Mouse (Mus musculus) thymus, postnatal 4 days (tissue): Measurements from ENCODE around the gene Tmem9.

ENCODE experiments used
- DNase-seq: peaks from one replicate; pipeline ENCODE4 v3.0.0; 2021

Gene Tmem9

DNA sequence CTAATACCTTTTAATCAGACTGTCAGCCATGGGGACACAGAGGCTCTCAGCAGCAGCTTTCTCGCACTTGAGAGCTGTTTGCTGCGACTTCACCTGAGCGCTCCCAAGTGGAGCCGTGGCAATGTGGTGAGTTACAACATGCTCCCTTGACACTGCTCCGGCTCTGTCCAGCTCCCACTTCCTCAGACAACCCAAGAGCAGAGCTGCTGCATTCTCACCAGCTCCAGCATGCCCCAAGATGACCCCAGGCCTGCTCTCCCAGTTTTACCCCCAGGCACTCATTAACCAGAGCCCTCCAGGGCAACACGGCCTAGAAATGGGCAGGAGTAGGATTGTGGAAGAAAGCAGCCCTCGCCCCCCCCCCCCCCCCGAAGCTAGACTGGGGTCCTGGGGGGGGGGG lies 23.7 kb downstream of the Tmem9 start:
- DNase-seq: no peak

DNA sequence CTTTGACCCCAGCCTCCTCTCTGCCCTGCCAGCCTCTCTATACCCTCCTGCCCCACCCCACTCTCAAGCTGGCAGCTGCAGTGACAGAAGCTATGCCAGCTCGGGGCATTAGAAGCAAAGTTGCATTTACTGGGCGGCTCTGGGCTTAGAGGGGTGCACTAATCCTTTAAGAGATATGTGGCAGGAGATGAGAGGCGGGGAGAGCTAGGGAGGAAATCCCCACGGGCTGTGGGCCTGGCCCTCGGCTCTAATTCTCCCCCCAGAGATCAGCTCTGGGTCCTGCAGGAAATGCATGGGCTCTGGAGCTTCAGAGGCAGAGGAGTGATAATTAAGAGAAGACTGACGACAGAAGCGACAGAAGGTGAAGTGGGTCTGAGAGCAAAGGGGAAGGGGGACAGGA lies 25.0 kb downstream of the Tmem9 start:
- DNase-seq: no peak

DNA sequence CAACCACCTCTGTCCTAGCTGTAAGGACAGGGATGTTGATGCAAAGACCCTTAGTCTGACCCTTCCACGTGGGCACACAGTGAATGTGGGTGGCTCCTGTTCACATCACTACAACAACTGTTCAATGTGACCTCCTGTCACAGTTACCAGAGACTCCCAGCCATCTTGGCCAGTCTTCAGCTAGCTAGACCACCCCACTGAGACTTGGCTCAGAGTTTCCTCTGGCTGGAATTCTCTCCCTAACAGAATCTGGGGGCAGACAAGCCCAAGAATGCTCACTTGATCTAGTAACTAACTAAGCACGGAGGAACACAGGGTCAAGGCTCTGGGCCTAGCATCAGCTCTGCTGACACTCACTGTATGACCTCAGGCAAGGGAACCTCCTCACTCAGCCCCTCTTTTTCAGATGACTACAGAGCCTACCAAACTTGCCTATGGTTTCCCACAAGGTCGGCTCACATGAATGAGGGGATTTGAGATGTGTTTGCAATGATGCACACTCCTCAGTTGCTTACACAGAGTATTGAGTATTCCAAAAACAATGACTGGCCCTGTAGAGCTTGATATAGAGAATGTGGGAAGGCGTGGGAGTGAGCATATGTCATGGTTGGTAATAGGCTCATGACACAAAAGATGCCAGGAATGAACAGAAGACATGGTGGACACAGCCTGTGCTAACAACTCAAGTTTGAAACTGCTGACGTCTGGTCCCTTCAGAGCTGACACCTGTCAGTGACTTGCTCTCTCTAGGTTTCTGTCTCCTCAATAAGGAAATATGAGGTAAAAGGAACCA lies 31.0 kb downstream of the Tmem9 start:
- DNase-seq: no peak

DNA sequence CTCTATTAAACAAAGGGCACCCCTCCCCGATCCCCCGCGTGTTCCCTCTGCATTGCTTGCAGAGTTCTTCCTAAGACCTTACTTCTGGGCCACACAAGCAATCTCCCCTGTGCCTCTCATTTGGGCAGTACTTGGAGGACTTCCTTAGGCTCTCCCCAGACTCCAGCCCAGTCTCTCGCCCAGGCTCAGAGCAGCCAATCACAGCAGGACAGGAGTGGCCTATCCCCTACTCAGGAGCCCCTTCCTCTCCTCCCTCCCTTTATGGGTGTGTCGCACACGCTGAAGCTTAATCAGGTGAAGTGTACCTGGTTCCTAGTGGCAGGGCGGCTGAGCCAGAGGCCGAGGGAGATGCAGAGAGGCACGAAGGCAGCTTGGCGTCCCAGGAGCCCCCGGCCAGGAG lies 32.5 kb downstream of the Tmem9 start:
- no peak for DNase-seq

DNA sequence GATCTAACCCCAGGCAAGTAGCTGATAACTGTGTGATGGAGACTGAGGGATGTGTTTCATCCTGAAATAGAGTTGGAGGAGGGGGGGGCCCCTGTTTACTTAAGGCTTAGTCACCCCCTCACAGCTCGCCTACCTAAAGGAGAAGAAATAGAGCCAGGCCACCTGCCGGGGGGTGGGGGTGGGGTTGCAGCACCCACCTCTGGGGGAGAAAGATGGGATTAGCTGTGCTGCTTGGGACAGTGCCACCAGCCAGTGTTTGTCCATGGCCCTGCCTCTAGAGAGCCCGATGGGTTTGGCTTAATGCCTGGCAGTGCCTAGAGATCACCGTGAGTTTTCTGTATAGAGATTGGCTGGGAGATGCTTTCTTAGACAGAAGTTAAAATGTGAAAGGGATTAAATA lies 32.9 kb downstream of the Tmem9 start:
- DNase-seq: no peak

DNA sequence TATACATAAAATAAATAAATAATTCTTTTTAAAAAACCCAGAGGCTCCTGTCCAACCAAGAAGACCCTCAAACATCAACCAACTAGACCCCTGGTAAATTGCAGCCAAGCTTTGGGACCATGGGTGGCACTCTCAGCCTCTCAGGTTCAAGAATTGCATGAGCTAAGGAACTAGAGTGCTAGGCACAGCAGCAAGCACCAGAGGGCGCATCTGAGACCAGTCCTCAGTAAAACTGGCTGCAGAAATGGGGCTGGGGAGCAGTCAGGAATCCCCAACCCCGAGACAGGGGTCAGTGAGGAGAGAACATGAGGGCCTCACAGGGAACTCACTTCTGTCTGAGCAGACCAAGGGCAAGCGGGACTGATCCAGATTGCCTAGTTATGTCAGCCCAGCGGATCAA lies 37.8 kb downstream of the Tmem9 start:
- peak; percentile 87 for DNase-seq

DNA sequence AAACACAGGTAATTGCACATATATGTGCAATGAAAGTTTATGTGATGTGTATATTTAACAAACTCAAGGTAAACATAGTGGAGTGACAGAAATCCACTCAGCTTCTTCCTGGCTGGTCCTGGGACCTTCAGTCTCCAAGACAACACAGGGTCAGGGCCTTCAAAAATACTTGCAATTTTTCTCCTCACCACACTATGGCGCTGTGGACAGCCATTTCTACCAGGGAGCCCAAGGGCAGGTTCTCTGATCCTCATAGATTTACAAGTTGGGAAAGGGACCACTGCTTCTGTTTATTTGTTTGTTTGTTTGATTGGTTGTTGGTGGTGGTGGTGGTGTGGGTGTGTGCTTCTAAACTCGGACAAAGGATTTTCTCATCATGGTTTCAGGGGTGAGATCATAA lies 39.5 kb downstream of the Tmem9 start:
- DNase-seq: peak; percentile 45

DNA sequence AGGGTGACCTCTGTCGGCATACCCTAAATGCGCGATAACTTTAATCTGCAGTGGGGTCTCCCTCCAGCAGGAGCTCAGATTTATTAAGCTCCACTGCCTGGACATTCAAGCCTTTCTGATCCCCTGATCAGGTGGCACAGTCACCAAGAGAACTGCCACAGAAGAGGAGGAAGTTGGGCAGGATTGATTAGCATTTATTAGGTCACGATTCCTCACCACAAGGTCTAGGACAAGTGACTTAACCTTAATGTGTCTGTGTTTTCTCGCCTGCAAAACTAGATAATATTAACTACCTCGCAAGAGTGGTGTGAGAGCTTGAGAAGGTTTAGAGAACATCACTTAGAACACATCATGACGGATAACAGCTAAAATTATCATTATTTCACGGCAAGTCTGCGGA lies 39.9 kb downstream of the Tmem9 start:
- no peak for DNase-seq

DNA sequence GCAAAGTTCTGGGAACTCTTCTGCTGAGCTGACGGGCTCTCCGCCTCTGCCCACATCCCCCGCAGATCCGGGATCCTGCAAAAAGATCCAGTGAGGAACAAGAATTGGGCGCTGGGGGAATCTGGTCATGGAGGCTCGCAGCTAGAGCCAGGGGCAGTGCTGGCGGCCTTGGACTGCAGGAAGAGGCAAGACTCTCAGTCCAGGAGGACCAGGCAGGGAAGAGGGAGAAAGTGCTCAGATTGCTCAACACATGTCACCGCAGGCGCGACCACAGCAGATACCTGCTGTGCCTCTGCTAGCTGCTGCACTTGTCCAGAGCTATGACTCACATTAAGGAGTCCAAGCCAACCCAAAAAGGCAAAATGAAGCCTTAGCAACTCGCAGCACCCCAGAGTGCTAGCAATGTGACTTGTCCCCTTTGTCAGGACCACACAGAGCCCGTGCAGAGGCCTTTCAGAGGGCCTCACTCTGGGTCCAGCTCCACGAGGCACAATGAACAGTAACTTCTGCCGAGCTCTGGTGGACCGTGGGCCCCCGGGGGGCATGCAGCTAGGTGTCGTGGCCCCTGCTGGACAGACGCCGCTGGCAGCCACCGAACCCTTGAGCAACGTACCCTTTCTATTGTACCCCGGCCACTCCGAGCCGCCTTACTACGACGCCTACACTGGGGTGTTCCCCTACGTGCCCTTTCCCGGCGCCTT lies 42.5 kb downstream of the Tmem9 start, which contains the start of gene Ascl5:
TSS of gene Ascl5 (plus strand) at position 493 of the 701 bp plus-strand sequence.
- no peak for DNase-seq

DNA sequence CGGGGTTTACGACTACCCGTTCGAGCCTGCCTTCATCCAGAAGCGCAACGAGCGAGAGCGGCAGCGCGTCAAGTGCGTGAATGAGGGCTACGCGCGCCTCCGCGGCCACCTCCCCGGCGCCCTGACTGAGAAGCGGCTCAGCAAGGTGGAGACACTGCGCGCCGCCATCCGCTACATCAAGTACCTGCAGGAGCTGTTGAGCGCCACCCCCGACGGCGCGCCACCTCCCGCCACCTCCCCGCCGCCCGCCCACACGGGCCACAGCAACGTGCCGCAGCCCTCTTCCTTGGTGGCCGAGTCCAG lies 43.0 kb downstream of the Tmem9 start:
- peak; percentile 69 for DNase-seq

DNA sequence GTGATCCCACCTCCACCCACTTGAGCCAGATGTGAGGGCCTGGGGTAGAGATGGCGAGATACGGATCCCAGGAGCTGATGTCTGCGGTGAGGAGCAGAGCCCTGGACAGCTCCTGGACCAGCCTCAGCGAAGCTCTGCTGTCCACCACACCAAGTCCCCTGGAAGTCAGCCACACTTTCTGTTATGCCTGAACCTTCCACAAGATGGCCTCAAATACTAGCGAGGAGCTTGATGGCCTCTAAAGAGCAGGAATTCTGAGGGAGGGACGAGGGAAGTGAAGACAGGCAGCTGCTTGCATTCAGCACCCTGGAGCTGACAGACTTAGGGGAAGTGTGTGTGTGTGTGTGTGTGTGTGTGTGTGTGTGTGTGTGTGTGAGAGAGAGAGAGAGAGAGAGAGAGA lies 43.5 kb downstream of the Tmem9 start:
- peak; percentile 40 for DNase-seq

DNA sequence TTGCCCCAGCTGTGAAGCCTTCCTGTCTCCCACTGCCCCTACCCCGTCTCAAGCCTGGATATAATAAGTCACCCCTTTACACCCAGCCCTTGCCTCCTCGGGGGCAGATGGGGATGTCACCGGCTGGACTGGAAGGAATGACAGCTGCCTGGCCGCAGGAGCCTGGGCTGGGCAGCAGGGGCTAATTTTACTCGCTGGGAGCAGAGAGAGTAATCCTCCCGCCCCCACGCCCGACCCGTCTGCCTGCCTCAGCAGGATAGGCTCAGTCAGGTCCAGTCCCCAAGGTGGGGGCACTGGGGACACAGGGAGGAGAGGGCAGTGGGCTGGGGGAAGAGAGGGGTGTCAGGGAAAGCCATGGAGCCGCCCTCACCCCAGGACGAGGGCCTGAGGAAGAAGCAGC lies 44.6 kb downstream of the Tmem9 start, which contains the start of gene Cacna1s:
TSS of gene Cacna1s (plus strand) at position 204 of the 400 bp plus-strand sequence.
- no peak for DNase-seq

DNA sequence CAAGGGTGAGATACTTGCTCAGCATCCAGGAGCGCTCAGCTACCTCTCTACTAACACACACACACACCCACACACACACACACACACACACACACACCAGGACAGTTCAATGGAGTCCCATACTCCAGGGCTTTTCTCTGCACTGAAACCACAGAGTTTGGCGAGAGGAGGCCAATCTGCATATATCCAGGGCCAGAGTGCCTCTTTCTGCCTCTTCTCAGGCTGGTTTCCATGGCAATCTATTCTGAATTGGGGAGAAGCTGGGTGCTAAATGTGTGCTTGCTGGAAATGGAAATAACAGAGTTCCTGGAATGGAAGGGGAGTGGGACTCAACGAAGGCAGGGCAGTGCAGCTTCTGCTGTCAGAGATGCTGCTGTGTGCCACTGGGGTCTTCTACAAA lies 47.8 kb downstream of the Tmem9 start:
- DNase-seq: no peak

DNA sequence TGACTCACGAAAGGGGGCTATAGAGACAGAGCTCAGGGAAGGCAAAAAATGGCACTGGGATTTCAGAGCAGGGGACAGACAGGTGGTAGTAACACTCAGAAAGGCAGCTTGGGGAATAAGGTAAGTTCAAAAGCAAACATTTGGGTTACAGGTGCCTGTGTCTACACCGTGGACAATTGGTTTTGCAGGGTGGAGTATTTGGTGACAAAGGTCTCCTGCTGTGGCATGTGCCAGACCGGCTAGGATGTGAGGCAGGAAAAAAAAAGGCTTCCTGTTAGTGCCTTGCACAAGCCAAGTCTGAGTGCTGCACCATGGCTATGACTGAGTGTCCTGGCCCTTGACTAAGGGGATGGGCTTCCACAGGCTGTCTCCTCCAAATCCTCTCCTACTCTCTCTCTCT lies 50.6 kb downstream of the Tmem9 start:
- DNase-seq: no peak

DNA sequence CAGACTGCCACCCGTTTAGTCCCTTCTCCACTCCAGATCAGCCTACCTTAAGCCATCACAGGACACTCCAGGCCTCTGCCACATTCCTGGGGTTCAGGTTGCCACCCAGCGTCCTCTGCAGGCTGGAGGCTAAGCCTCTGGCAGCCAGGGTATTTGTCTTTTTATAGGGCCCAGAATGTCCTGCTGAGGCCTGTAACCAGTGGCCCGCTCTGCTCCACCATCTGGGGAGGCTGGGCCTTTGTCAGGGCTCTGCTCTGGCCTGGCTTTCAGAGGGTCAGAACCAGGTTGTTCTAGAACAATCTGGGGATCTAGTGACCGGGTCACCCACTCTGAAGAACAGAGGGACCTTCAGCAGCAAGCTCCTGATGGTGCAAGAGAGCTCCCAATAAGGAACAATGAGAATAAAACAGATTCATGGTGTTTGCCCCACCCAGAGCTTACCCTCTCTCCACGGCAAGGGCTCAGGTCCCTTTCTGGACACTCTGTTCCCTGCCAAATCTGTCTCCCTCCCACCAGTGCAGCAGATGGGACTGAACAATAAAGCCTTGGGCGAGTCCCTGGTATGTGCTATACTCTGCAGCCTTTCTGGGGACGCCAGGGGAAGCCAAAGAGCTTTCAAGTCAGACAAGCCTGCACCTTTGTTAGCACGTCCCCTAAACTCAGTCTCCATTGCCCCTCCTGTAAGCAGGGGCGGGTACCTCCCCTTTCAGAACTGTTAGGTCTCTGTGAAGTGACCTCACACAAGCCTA lies 53.3 kb downstream of the Tmem9 start:
- peak; percentile 85 for DNase-seq

DNA sequence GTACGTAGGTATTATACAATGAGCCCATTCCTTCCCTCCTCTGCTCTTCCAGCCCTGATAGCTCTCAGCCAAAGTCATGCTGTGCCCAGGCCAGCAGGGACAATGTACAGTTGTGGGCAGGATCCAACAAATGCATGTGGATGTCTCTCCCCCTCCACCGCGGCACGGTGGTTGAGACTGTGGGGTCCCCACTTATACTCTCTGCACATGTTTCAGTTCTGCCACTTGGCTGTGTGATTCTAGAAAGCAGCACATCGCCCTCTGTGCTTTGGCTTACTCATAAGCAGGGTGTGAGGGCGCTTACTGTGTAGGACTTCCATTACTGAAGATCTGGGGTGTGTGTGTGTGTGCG lies 53.8 kb downstream of the Tmem9 start:
- DNase-seq: no peak

DNA sequence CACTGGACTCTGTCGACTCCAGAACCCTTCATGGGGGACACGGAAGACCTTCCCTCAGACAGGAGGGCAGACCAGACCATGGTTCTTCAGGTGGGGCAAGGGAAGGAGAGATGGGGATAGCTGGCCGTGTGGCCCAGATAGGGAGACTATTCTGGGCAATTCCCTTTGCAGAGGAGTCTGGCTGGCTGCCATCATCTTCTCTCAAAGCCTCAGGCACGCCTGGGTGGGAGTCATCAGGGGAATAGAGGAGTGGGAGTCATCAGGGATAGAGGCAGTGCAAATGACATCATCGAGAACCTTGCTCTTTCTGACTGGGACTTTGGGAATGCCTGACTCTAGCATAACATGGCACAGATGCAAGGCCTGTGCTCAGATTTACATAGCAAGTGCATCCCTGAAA lies 56.0 kb downstream of the Tmem9 start:
- DNase-seq: no peak

DNA sequence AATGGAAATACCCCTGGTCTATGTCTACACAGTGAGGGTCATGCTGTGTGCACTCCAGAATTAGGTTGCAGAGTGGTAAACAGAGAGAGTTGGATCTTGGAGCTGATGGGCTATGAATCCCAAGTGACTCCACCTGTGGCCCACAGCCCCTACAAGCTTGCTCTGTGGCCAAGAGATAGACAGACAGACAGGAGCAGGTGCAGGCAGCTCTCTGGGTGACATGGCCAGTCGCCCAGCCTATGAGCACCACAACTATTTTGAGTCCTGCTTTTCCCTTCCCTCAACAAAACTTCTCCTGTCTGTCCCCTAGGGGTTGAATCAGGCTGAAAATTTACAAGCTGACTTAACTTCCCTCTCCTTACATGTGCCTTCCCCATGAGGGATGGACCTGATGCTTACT lies 58.7 kb downstream of the Tmem9 start:
- DNase-seq: no peak

DNA sequence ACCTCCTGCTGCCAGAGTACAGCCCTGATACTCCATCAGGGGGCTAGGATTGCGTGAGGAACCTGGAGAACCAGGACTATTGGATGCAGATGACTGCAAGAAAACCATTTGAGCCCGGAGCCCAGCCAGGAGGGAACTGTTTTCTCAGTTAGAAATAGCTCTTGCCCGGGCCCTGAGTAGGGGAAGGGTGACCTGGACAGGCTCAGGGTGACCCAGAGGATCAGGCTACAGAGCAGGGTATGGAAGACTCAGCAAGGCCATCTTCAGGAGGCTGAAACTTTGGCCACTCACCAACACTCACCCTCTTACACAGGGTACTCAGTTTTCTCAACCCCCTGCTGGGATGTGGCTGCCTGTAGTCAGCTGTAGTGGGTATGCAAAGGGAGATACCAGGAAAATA lies 59.6 kb downstream of the Tmem9 start:
- no peak for DNase-seq

DNA sequence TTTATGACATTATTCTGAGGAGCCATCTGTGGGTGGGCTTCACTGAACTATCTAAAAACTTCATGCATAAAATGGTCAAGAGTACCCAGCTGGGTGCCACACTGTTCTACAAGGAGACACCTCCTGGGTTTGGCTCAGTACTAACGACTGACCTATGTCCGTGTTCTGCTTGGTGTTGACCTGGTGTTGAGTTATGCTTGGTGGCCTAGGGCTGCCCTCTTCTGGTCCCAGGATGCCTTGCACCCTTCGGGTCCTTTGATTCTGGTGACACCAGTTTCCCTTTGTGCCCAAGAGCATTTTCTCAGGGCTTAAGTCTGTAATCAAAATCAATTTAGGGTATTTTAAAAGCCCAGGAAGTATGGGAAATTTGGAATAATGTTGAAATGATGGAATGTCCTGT lies 68.1 kb downstream of the Tmem9 start:
- DNase-seq: peak; percentile 60

DNA sequence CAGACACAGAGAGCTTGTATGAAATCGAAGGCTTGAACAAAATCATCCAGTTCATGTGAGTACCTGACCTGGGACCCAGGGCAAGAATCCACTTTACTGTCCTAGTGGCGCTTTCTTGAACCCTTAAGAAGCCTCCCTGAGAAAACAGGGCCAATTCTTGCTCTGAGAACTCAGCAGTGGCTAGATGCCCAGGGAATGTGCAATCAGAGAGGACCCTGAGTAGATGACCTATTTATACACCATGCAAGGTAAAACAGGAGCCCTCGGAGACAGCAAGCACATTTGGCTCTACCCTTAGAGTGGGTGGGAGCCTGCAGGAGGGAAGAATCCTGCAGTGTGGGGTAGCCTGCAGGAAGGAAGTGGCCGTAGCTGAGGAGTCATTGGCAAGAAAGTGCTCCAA lies 69.7 kb downstream of the Tmem9 start:
- no peak for DNase-seq

DNA sequence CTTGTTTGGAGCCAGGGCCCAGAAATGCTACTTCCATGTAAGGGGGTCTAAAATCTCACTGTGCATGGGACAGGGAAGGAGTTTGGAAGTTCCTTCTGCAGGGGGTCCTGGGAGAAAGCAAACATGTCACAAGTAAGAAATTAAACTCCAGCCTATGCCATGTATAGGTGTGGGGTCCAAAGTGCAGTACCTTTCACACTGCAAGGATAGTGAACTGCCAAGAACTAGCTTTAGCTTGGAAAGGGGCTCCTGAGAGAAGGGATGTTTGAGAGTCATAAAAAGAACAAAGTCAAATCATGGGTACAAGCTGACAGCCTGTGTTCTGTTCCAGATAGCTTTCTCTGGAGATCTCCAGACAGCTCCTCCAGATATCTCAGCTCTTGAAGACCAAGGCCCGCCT lies 73.2 kb downstream of the Tmem9 start:
- DNase-seq: no peak
